Mouse (Mus musculus): ENCODE data around the gene Yipf3. TPM values are rescaled to one million over a fixed set of nuclear protein-coding genes. Genes with fewer than 3 reads are reported as not detected.
A peak's percentile ranks its signal among the peaks of the same experiment; 100 is the strongest.

The Yipf3 gene
- total RNA-seq, 1 experiment from 2014 or later, result 56.5 TPM

DNA sequence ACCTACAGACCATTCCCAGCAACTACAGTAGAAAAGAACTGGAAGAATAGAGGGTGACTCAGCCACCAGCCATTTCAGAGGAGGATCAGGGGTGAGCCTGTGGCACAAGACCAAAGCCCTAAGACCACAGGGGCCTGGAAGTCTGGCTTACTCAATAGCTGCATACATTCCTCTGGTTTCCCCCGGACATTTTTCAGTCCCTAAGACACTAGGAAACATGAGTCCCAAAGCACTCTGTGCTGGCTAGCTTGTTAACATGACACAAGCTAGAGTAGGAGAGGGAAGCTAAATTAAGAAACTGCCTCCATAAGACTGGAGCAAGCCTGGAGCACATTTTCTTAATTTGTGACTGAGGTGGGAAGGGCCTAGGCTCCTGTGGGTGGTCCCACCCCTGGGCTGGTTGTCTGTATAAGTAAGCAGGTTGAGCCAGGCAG lies 25.9 kb downstream of the Yipf3 start:
- no peak for ATAC-seq (replicated peaks in 1 of 2; ENCODE audit: insufficient read depth in 1 of 2, low FRiP score in 2 of 2, low TSS enrichment in 1 of 2, low read depth in 1 of 2, poor library complexity in 2 of 2, severe bottlenecking in 2 of 2)

- ATAC-seq (replicated peaks in 1 of 2; ENCODE audit: insufficient read depth in 1 of 2, low FRiP score in 2 of 2, low TSS enrichment in 1 of 2, low read depth in 1 of 2, poor library complexity in 2 of 2, severe bottlenecking in 2 of 2), result no peak
These were observed 26.6 kb downstream of the Yipf3 start for GRCm38 (mm10) chr17:46274465-46274864.

DNA sequence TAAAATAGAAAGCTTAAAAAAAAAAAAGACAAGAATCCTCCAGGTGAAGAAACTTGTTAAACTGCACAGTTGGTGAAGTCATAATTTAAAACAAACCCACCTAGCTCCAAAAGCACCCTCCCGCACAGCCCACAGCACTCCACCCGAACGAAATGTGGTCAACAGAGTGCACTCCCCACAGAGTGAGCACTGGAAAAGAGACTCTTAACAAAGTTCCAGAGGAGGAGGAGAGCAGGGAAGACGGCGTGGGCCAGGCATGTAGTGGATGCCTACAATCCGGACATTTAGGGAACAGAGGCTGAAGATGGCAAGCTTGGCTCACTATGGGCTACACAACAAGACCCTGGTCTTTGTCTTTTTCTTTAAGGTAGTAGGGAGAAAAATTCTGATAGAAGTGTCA lies 27.2 kb downstream of the Yipf3 start:
- no peak for ATAC-seq (replicated peaks in 1 of 2; ENCODE audit: insufficient read depth in 1 of 2, low FRiP score in 2 of 2, low TSS enrichment in 1 of 2, low read depth in 1 of 2, poor library complexity in 2 of 2, severe bottlenecking in 2 of 2)

- ATAC-seq (replicated peaks in 1 of 2; ENCODE audit: insufficient read depth in 1 of 2, low FRiP score in 2 of 2, low TSS enrichment in 1 of 2, low read depth in 1 of 2, poor library complexity in 2 of 2, severe bottlenecking in 2 of 2), result no peak
These were observed 27.6 kb downstream of the Yipf3 start for GRCm38 (mm10) chr17:46275506-46275905.

DNA sequence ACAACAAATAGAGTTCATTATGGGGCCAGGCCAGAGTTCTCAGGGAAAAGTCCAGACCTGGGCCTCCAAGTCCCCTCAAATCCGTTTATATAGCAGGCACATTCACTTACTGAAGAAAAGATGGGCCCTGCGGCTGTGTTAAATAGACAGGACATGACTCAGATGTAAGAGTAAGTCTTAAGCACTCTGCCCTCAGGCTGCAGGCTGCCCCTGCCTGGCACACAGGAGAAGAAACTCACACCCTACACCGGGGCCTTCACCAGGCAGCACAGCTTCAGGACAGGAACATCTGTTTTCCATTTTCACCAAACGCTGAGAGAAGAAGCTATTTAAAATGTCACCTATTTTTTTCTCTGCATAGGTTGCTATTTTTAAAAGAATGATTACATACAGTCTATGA lies 29.7 kb downstream of the Yipf3 start:
- no peak for ATAC-seq (replicated peaks in 1 of 2; ENCODE audit: insufficient read depth in 1 of 2, low FRiP score in 2 of 2, low TSS enrichment in 1 of 2, low read depth in 1 of 2, poor library complexity in 2 of 2, severe bottlenecking in 2 of 2)

GRCm38 (mm10) chr17:46278011-46278765 lies 30.3 kb downstream of the Yipf3 start:
- ATAC-seq (replicated peaks in 1 of 2; ENCODE audit: insufficient read depth in 1 of 2, low FRiP score in 2 of 2, low TSS enrichment in 1 of 2, low read depth in 1 of 2, poor library complexity in 2 of 2, severe bottlenecking in 2 of 2), result no peak

- peak; percentile 89 to 90 for ATAC-seq (replicated peaks in 1 of 2; ENCODE audit: insufficient read depth in 1 of 2, low FRiP score in 2 of 2, low TSS enrichment in 1 of 2, low read depth in 1 of 2, poor library complexity in 2 of 2, severe bottlenecking in 2 of 2)
These were observed 34.7 kb downstream of the Yipf3 start, which contains the start of gene Tjap1 for GRCm38 (mm10) chr17:46282483-46283123. Gene Tjap1 (minus strand): TSS chr17:46283026.

GRCm38 (mm10) chr17:46283140-46283539 lies 35.3 kb downstream of the Yipf3 start:
- ATAC-seq (replicated peaks in 1 of 2; ENCODE audit: insufficient read depth in 1 of 2, low FRiP score in 2 of 2, low TSS enrichment in 1 of 2, low read depth in 1 of 2, poor library complexity in 2 of 2, severe bottlenecking in 2 of 2), result no peak

DNA sequence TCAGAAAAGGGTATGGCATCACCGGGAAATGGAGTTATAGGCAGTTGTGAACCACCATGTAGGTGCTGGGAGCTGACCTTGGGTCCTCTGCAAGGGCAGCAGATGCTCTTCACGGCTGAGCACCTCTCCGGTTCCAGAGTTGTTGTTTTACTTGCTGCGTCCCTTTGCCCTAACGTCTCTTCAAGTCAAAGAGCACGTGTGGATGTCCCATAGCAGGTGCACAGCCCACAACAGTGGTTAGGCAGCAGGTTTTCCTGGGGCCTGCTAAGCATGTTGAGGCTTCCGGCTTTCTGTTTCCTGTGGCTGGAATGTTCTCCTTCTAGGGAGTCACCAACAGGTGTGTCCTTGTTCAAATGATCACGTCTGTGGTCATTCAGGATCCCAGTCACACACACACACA lies 36.0 kb downstream of the Yipf3 start:
- ATAC-seq (replicated peaks in 1 of 2; ENCODE audit: insufficient read depth in 1 of 2, low FRiP score in 2 of 2, low TSS enrichment in 1 of 2, low read depth in 1 of 2, poor library complexity in 2 of 2, severe bottlenecking in 2 of 2), result no peak

- ATAC-seq (replicated peaks in 1 of 2; ENCODE audit: insufficient read depth in 1 of 2, low FRiP score in 2 of 2, low TSS enrichment in 1 of 2, low read depth in 1 of 2, poor library complexity in 2 of 2, severe bottlenecking in 2 of 2), result no peak
These were observed 36.8 kb downstream of the Yipf3 start for GRCm38 (mm10) chr17:46284653-46285052.

- ATAC-seq (replicated peaks in 1 of 2; ENCODE audit: insufficient read depth in 1 of 2, low FRiP score in 2 of 2, low TSS enrichment in 1 of 2, low read depth in 1 of 2, poor library complexity in 2 of 2, severe bottlenecking in 2 of 2), result no peak
These were observed 37.5 kb downstream of the Yipf3 start for GRCm38 (mm10) chr17:46285407-46285806.

GRCm38 (mm10) chr17:46287678-46288095 lies 39.8 kb downstream of the Yipf3 start:
- no peak for ATAC-seq (replicated peaks in 1 of 2; ENCODE audit: insufficient read depth in 1 of 2, low FRiP score in 2 of 2, low TSS enrichment in 1 of 2, low read depth in 1 of 2, poor library complexity in 2 of 2, severe bottlenecking in 2 of 2)

- no peak for ATAC-seq (replicated peaks in 1 of 2; ENCODE audit: insufficient read depth in 1 of 2, low FRiP score in 2 of 2, low TSS enrichment in 1 of 2, low read depth in 1 of 2, poor library complexity in 2 of 2, severe bottlenecking in 2 of 2)
These were observed 48.7 kb downstream of the Yipf3 start for GRCm38 (mm10) chr17:46296601-46297000.

- no peak for ATAC-seq (replicated peaks in 1 of 2; ENCODE audit: insufficient read depth in 1 of 2, low FRiP score in 2 of 2, low TSS enrichment in 1 of 2, low read depth in 1 of 2, poor library complexity in 2 of 2, severe bottlenecking in 2 of 2)
These were observed 49.1 kb downstream of the Yipf3 start for GRCm38 (mm10) chr17:46297028-46297363.

- ATAC-seq (replicated peaks in 1 of 2; ENCODE audit: insufficient read depth in 1 of 2, low FRiP score in 2 of 2, low TSS enrichment in 1 of 2, low read depth in 1 of 2, poor library complexity in 2 of 2, severe bottlenecking in 2 of 2), result no peak; a peak in 1 of 4 replicates
These were observed 49.7 kb downstream of the Yipf3 start, which contains the start of gene Dlk2 for GRCm38 (mm10) chr17:46297364-46298219. Gene Dlk2 (plus strand): TSS chr17:46297421.

DNA sequence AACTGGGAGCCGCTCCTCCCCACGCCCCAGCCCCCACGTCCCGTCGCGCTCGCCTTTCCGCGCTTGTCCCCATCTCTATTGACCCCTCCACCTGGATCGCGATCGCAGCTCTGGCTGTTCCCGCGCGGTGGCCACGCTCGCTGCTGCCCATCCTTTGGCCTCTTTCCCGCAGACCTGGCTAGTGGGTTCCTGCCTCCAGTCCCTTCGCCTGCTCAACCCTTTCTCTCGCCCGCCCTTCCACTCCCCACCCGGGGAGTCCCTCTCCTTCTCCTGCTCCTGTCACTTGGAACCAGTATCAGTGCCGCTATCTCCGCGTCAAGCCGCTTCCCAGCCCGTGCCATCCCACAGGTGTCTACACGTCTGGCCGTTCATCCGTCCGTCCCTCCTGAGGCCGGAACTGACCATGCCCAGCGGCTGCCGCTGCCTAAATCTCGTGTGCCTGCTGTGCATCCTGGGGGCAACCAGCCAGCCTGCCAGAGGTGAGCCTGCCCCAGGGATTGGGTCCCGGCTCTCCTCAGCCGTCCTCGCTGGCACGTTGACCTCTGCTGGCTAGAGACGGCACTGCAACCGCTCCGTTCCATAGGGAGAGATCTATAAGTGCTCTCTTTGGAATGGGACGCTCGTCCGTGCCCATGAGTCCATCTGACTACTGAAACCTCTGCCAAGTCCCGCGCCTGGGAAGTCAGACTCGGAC lies 50.5 kb downstream of the Yipf3 start:
- peak; percentile 79 to 84 for ATAC-seq (replicated peaks in 1 of 2; ENCODE audit: insufficient read depth in 1 of 2, low FRiP score in 2 of 2, low TSS enrichment in 1 of 2, low read depth in 1 of 2, poor library complexity in 2 of 2, severe bottlenecking in 2 of 2)

GRCm38 (mm10) chr17:46301892-46302291 lies 54.0 kb downstream of the Yipf3 start:
- ATAC-seq (replicated peaks in 1 of 2; ENCODE audit: insufficient read depth in 1 of 2, low FRiP score in 2 of 2, low TSS enrichment in 1 of 2, low read depth in 1 of 2, poor library complexity in 2 of 2, severe bottlenecking in 2 of 2), result no peak

All from hematopoietic stem cell, adult 5-6 weeks (primary cell).